Mouse (Mus musculus) thymus, adult 2 months (tissue): ENCODE data around the gene Ank3. TPM values are rescaled to one million over a fixed set of nuclear protein-coding genes. Genes with fewer than 3 reads are reported as not detected.
A peak's percentile ranks its signal among the peaks of the same experiment; 100 is the strongest.

Experiments
- DNase-seq: peaks from one replicate; pipeline ENCODE4 v3.0.0; 2021
- H3K27ac ChIP-seq: fragments of 200-500 bp; 2 replicates; pipeline ENCODE4 v1.5.1; 2012; ENCODE audit warnings: low read length, control low read depth; ENCODE audit not compliant: control insufficient read depth, insufficient read depth
- H3K27me3 ChIP-seq: fragments of 200-500 bp; 2 replicates; pipeline ENCODE4 v1.6.1; 2012; ENCODE audit warnings: mild to moderate bottlenecking, low read length, moderate library complexity, mixed read lengths; ENCODE audit not compliant: control insufficient read depth, insufficient read depth
- H3K36me3 ChIP-seq: fragments of 200-500 bp; 2 replicates; pipeline ENCODE4 v1.6.1; 2012; ENCODE audit warnings: mild to moderate bottlenecking, low read length, moderate library complexity; ENCODE audit not compliant: control insufficient read depth, insufficient read depth
- H3K4me1 ChIP-seq: fragments of 200-500 bp; replicated peaks from 2 replicates; pipeline ENCODE4 v1.6.1; 2012; ENCODE audit warnings: low read length; ENCODE audit not compliant: control insufficient read depth, insufficient read depth
- H3K4me3 ChIP-seq: fragments of 200-500 bp; 2 replicates; pipeline ENCODE4 v1.5.1; 2012; ENCODE audit warnings: mild to moderate bottlenecking, low read length, control low read depth, moderate library complexity; ENCODE audit not compliant: control insufficient read depth, insufficient read depth
- CTCF ChIP-seq: fragments of 200-500 bp; IDR thresholded peaks from 2 replicates; pipeline ENCODE4 v1.5.1; 2012; ENCODE audit warnings: mild to moderate bottlenecking, control low read depth, low read length, moderate library complexity, borderline replicate concordance; ENCODE audit not compliant: control insufficient read depth, poor library complexity, insufficient read depth; ENCODE audit errors: extremely low read depth
- POLR2A ChIP-seq: fragments of 200-500 bp; IDR thresholded peaks from 2 replicates; pipeline ENCODE4 v1.6.1; 2012; ENCODE audit warnings: mild to moderate bottlenecking, low read length, control low read depth, moderate library complexity; ENCODE audit not compliant: control insufficient read depth, poor library complexity, insufficient read depth; ENCODE audit errors: extremely low read depth
- WGBS: fragments of 180-500 bp; shearing (Covaris S2); methylation state at CpG from one replicate; pipeline ENCODE4 v1.1.7; 2018; 5-methylcytosine and 5-hydroxymethylcytosine counted together
- polyA plus RNA-seq: library from polyadenylated mRNA; depleted of rRNA; stranded (reverse); fragments of >200 nt; gene quantifications from 2 replicates; pipeline ENCODE4 v1.2.3, GENCODE M21; 2012

The Ank3 gene
- polyA plus RNA-seq, 1 experiment, result 4.2 TPM

- H3K4me3 ChIP-seq, result no peak overlapping the region
- H3K27me3 ChIP-seq, result no peaks in the 10 kb centered on the region
- no peak for DNase-seq
- no peak overlapping the region for H3K27ac ChIP-seq
- no peaks in the 10 kb centered on the region for H3K36me3 ChIP-seq
- WGBS, result 88% methylated on average over 7 of the region's 7 CpGs
- H3K4me1 ChIP-seq, result no peaks in the 10 kb centered on the region
- TF ChIP-seq POLR2A, result no peak
- no peak for TF ChIP-seq CTCF
These were observed 651.2 kb downstream of the Ank3 start for GRCm38 (mm10) chr10:70049771-70050170.

- H3K27me3 ChIP-seq, result no peaks in the 10 kb centered on the region
- peaks cover 2% of the 10 kb centered on the region; the same call in 1 of the 2 replicates for H3K4me1 ChIP-seq
- no peak overlapping the region for H3K27ac ChIP-seq
- no peak for DNase-seq
- no peaks in the 10 kb centered on the region for H3K36me3 ChIP-seq
- no peak overlapping the region for H3K4me3 ChIP-seq
- TF ChIP-seq CTCF, result no peak
- no peak for TF ChIP-seq POLR2A
- WGBS, result 93% methylated on average over 2 of the region's 2 CpGs
These were observed 656.7 kb downstream of the Ank3 start for GRCm38 (mm10) chr10:70055291-70055690.

DNA sequence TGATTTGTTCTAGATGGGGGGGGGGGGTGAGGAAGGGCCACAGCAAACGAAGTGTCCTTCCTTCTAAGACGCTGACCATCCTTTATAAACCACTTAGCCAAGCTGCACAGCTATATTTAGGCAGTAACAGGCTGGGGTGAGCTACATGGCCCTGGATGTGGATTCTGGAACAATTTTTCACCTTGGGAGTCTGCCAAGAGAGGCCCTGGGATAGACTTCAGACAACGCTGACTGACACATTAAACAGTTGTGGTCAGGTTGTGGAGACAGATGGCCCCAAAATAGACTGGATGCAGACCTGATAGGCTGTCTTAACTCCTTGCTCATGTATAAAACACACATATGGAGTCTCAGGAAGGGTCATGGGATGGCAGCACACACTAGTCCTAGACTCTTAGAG is 658.5 kb downstream of the Ank3 start:
- no peak for DNase-seq
- Histone ChIP-seq H3K4me3 (no peak overlapping the region), H3K4me1 (peaks cover 3% of the 10 kb centered on the region; the same call in 1 of the 2 replicates), H3K36me3 (no peaks in the 10 kb centered on the region), H3K27me3 (no peaks in the 10 kb centered on the region), H3K27ac (no peak overlapping the region)
- TF ChIP-seq CTCF (no peak), POLR2A (no peak)
- 76% methylated on average over 3 of the region's 3 CpGs for WGBS

- DNase-seq, result peak; percentile 53
- Histone ChIP-seq H3K4me3 (no peak overlapping the region), H3K27ac (peak overlapping the region; percentile 22; the same call in 1 of the 2 replicates), H3K36me3 (no peaks in the 10 kb centered on the region), H3K4me1 (peaks cover 3% of the 10 kb centered on the region; the same call in 1 of the 2 replicates), H3K27me3 (no peaks in the 10 kb centered on the region)
- TF ChIP-seq CTCF (no peak), POLR2A (no peak)
- 81% methylated on average over 19 of the region's 19 CpGs for WGBS
These were observed 661.6 kb downstream of the Ank3 start for GRCm38 (mm10) chr10:70060021-70060688.

- DNase-seq, result peak; percentile 39
- no peak for TF ChIP-seq CTCF
- no peak for TF ChIP-seq POLR2A
- WGBS, result 37% methylated on average over 10 of the region's 10 CpGs
- H3K36me3 ChIP-seq, result no peaks in the 10 kb centered on the region
- H3K4me3 ChIP-seq, result no peak overlapping the region; the same call in 1 of the 2 replicates
- no peak overlapping the region for H3K27ac ChIP-seq
- no peaks in the 10 kb centered on the region for H3K27me3 ChIP-seq
- H3K4me1 ChIP-seq, result peaks cover 3% of the 10 kb centered on the region; the same call in 1 of the 2 replicates
These were observed 662.1 kb downstream of the Ank3 start for GRCm38 (mm10) chr10:70060689-70061081.

DNA sequence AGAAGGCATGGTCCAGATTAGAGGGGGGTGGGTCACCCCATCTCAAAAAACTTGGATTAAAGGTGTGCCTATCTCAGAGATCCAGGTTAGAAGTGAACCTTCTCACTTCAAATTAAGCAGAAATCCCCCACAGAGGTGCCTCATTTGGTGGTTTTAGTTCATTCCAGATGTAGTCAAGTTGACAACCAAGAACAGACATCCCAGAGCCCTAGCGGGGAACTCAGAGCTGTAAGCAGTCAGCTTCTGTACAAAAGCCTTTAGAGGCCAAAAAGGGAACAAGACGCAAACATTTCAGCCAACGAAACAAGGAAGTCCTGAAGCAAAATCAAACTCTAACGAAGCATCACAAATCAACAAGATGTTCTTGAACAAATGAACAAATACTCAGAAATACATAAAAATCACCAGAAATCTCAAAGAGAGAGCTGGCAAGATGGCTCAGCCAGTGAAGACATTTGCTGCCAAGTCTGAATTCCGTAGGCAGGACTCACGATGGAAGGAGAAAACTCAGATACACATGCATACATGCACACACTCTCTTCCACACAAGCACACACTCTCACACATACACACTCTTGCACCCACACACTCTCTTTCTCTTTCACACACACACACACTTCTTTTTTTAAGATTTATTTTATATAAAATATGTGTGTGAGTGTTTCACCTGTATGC is 665.4 kb downstream of the Ank3 start:
- no peaks in the 10 kb centered on the region for H3K27me3 ChIP-seq
- TF ChIP-seq POLR2A, result no peak
- TF ChIP-seq CTCF, result no peak
- H3K4me3 ChIP-seq, result no peak overlapping the region
- WGBS, result 74% methylated on average over 6 of the region's 6 CpGs
- H3K36me3 ChIP-seq, result no peaks in the 10 kb centered on the region
- DNase-seq, result no peak
- H3K4me1 ChIP-seq, result peaks cover 3% of the 10 kb centered on the region; the same call in 1 of the 2 replicates
- no peak overlapping the region for H3K27ac ChIP-seq
